Mouse (Mus musculus): ENCODE results near the gene Samd4. TPM values are rescaled to one million over a fixed set of nuclear protein-coding genes. Genes with fewer than 3 reads are reported as not detected.
A peak's percentile ranks its signal among the peaks of the same experiment; 100 is the strongest.

Gene Samd4
- total RNA-seq, 2 experiments from 2014 or later, result 23.1 to 25.9 TPM

GRCm38 (mm10) chr14:47031542-47031941 is 148.9 kb downstream of the Samd4 start:
- no peak for DNase-seq (ENCODE audit: low spot score in 2 of 2)
- intact Hi-C loops (cut with DNase I), result no loop called here

GRCm38 (mm10) chr14:47032140-47032539 is 149.5 kb downstream of the Samd4 start:
- intact Hi-C loops (cut with DNase I), result no loop called here
- DNase-seq (ENCODE audit: low spot score in 2 of 2), result no peak

GRCm38 (mm10) chr14:47033423-47033822 is 150.8 kb downstream of the Samd4 start:
- DNase-seq (ENCODE audit: low spot score in 2 of 2), result no peak
- intact Hi-C loops (cut with DNase I), result no loop called here

- intact Hi-C loops (cut with DNase I), result no loop called here
- no peak for DNase-seq (ENCODE audit: low spot score in 2 of 2)
These were observed 159.0 kb downstream of the Samd4 start for GRCm38 (mm10) chr14:47041699-47042098.

- no peak for DNase-seq (ENCODE audit: low spot score in 2 of 2)
- intact Hi-C loops (cut with DNase I), result no loop called here
These were observed 166.4 kb downstream of the Samd4 start for GRCm38 (mm10) chr14:47049051-47049450.

- DNase-seq (ENCODE audit: low spot score in 2 of 2), result no peak
- intact Hi-C loops (cut with DNase I), result no loop called here
These were observed 169.3 kb downstream of the Samd4 start for GRCm38 (mm10) chr14:47051743-47052610.

- no peak for DNase-seq (ENCODE audit: low spot score in 2 of 2)
- intact Hi-C loops (cut with DNase I), result no loop called here
These were observed 170.4 kb downstream of the Samd4 start for GRCm38 (mm10) chr14:47053101-47053500.

- intact Hi-C loops (cut with DNase I), result no loop called here
- DNase-seq (ENCODE audit: low spot score in 2 of 2), result no peak
These were observed 171.2 kb downstream of the Samd4 start for GRCm38 (mm10) chr14:47053824-47054223.

- no peak for DNase-seq (ENCODE audit: low spot score in 2 of 2)
- intact Hi-C loops (cut with DNase I), result no loop called here
These were observed 176.3 kb downstream of the Samd4 start for GRCm38 (mm10) chr14:47058969-47059368.

GRCm38 (mm10) chr14:47065067-47065466 is 182.4 kb downstream of the Samd4 start:
- intact Hi-C loops (cut with DNase I), result no loop called here
- no peak for DNase-seq (ENCODE audit: low spot score in 2 of 2)

- intact Hi-C loops (cut with DNase I), result no loop called here
- DNase-seq (ENCODE audit: low spot score in 2 of 2), result no peak
These were observed 184.2 kb downstream of the Samd4 start for GRCm38 (mm10) chr14:47066901-47067300.

GRCm38 (mm10) chr14:47074045-47074666 is 191.5 kb downstream of the Samd4 start:
- DNase-seq (ENCODE audit: low spot score in 2 of 2), result peak; percentile 13 to 17
- intact Hi-C loops (cut with DNase I), result no loop called here

GRCm38 (mm10) chr14:47075010-47075677 is 192.5 kb downstream of the Samd4 start:
- intact Hi-C loops (cut with DNase I), result no loop called here
- DNase-seq (ENCODE audit: low spot score in 2 of 2), result no peak

- intact Hi-C loops (cut with DNase I), result no loop called here
- no peak for DNase-seq (ENCODE audit: low spot score in 2 of 2)
These were observed 193.2 kb downstream of the Samd4 start for GRCm38 (mm10) chr14:47075856-47076255.

GRCm38 (mm10) chr14:47076956-47077575 is 194.4 kb downstream of the Samd4 start:
- no peak for DNase-seq (ENCODE audit: low spot score in 2 of 2)
- intact Hi-C loops (cut with DNase I), result no loop called here

- DNase-seq (ENCODE audit: low spot score in 2 of 2), result no peak
- intact Hi-C loops (cut with DNase I), result no loop called here
These were observed 194.9 kb downstream of the Samd4 start for GRCm38 (mm10) chr14:47077576-47077970.

- intact Hi-C loops (cut with DNase I), result no loop called here
- no peak for DNase-seq (ENCODE audit: low spot score in 2 of 2)
These were observed 197.3 kb downstream of the Samd4 start for GRCm38 (mm10) chr14:47079911-47080310.

GRCm38 (mm10) chr14:47083311-47083710 is 200.7 kb downstream of the Samd4 start:
- DNase-seq (ENCODE audit: low spot score in 2 of 2), result peak in 1 of 2 experiments; percentile 15
- intact Hi-C loops (cut with DNase I), result no loop called here

GRCm38 (mm10) chr14:47083838-47084237 is 201.2 kb downstream of the Samd4 start:
- intact Hi-C loops (cut with DNase I), result no loop called here
- DNase-seq (ENCODE audit: low spot score in 2 of 2), result no peak

- intact Hi-C loops (cut with DNase I), result loop anchor here (5.0 kb wide), 1 partner anchor 173 kb away; no protein-coding TSS in a partner anchor
These were observed 202.0 kb downstream of the Samd4 start for GRCm38 (mm10) chr14:47084686-47085085.

More at GRCm38 (mm10) chr14:47084686-47085085, 202.0 kb downstream of the Samd4 start:
- DNase-seq (ENCODE audit: low spot score in 2 of 2), result no peak

All from left cerebral cortex, postnatal 14 days (tissue).